Mouse (Mus musculus) hindbrain, embryonic 14.5 days (tissue): ENCODE measurements around the gene Arhgef9. TPM values are rescaled to one million over a fixed set of nuclear protein-coding genes. Genes with fewer than 3 reads are reported as not detected.
A peak's percentile ranks its signal among the peaks of the same experiment; 100 is the strongest.

Source experiments
- ATAC-seq: fragments of 200-750 bp; cut with Nextera tagmentation; 2 replicates; pipeline ENCODE4 v1.8.0; 2017; ENCODE audit warnings: moderate number of reproducible peaks, mild to moderate bottlenecking, moderate TSS enrichment, moderate library complexity; ENCODE audit not compliant: low FRiP score
- DNase-seq: peaks from one replicate; pipeline ENCODE4 v3.0.0-alpha.2; 2015; ENCODE audit warnings: low spot score
- H3K27ac ChIP-seq: fragments of 300-500 bp; sonication (generic); 2 replicates; pipeline ENCODE4 v1.5.1; 2014; ENCODE audit warnings: mild to moderate bottlenecking, moderate library complexity
- H3K27me3 ChIP-seq: fragments of 300-500 bp; sonication (generic); 2 replicates; pipeline ENCODE4 v1.6.1; 2014; ENCODE audit warnings: mild to moderate bottlenecking, low read length, mixed read lengths; ENCODE audit not compliant: control insufficient read depth, insufficient read depth
- H3K36me3 ChIP-seq: fragments of 300-500 bp; sonication (generic); replicated peaks from 2 replicates; pipeline ENCODE4 v1.6.1; 2014; ENCODE audit not compliant: control insufficient read depth, insufficient read depth
- H3K4me1 ChIP-seq: fragments of 300-500 bp; sonication (generic); replicated peaks from 2 replicates; pipeline ENCODE4 v1.6.1; 2014; ENCODE audit warnings: antibody characterized with exemption, low read length, mixed read lengths; ENCODE audit not compliant: control insufficient read depth, insufficient read depth
- H3K4me2 ChIP-seq: fragments of 300-500 bp; sonication (generic); replicated peaks from 2 replicates; pipeline ENCODE4 v1.6.1; 2014; ENCODE audit warnings: mild to moderate bottlenecking, moderate library complexity
- H3K4me3 ChIP-seq: fragments of 300-500 bp; sonication (generic); replicated peaks from 2 replicates; pipeline ENCODE4 v1.5.1; 2014; ENCODE audit warnings: mild to moderate bottlenecking, low read length
- H3K9ac ChIP-seq: fragments of 300-500 bp; sonication (generic); 2 replicates; pipeline ENCODE4 v1.6.1; 2014
- H3K9me3 ChIP-seq: fragments of 300-500 bp; sonication (generic); 2 replicates; pipeline ENCODE4 v1.6.1; 2016; ENCODE audit warnings: low read length; ENCODE audit not compliant: control insufficient read depth
- WGBS: fragments of 180-500 bp; shearing (Covaris S2); extraction: QIAGEN DNeasy Blood & Tissue Kit; methylation state at CpG from one replicate; pipeline ENCODE4 v1.1.7; 2014; 5-methylcytosine and 5-hydroxymethylcytosine counted together
- polyA plus RNA-seq: library from polyadenylated mRNA; unstranded; fragments of >200 nt; fragmentation: Nextera tagmentation; extraction: Ambion mirVana; gene quantifications from 2 replicates; pipeline ENCODE4 v1.2.1, GENCODE M21; 2014

The Arhgef9 gene
- 39.6 and 44.9 TPM in 2 replicates for polyA plus RNA-seq

DNA sequence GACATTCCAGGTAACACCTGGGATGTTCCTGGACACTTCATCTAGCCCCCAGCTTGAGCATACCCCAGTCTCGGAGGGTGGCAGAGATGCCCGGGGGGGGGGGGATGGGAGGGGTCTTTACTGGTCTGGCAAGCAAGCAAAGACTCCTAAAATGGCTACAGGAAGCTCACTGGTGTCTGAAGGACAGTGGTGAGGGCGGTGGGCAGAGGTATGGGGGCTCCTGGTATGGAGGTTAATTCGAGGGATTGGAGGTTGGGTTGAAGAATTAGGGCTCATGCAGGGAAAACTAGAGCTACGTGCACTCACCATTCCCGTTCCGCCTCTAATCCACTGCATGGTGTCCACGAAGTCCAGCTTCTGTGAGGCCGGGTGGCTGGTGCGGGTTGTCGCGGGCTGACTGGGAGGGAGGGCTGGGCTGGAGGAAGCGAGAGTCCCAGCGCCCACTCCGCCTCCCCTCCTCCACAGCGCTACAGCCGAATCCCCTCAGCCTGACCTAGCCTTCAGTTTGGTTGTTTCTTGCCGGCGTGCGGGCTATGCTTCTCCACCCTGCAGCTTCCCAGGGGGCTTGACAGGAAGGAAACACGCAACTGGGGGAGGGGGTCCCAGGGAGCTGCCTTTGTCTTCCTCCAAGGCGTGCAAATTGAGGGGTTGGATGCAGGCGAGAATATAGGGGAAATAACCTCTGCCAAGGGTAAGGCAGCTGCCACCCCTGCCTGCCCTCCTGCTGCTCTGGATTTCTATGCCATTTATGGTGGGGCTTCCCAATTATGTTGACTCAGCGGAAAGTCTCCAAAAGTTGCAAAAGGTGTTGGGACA is at the start of gene Arhgef9:
Gene Arhgef9 (minus strand): TSS at position 753 of the 816 bp plus-strand sequence.
- ATAC-seq, result peak; percentile 88
- DNase-seq, result peak; percentile 27
- Histone ChIP-seq H3K27ac (peak within 1 kb of the TSS; percentile 82), H3K36me3 (no peaks in the 10 kb centered on the region), H3K4me3 (peak within 1 kb of the TSS; percentile 42), H3K9ac (peak within 1 kb of the TSS; percentile 68), H3K4me2 (peak within 1 kb of the TSS; percentile 66), H3K9me3 (no peaks in the 10 kb centered on the region), H3K4me1 (0 out of 2 replicates have a peak, but pooled peaks cover 5% of the 10 kb centered on the region), H3K27me3 (no peaks in the 10 kb centered on the region)
- WGBS, result 26% methylated on average over 15 of the region's 24 CpGs

GRCm38 (mm10) chrX:95238896-95239295 is 42.2 kb upstream of the Arhgef9 start:
- no peak overlapping the region for H3K9ac ChIP-seq
- no peak overlapping the region for H3K4me3 ChIP-seq
- H3K4me1 ChIP-seq, result no peaks in the 10 kb centered on the region
- DNase-seq (no peak), ATAC-seq (peak; percentile 70; the same call in 1 of the 2 replicates)
- H3K27ac ChIP-seq, result no peak overlapping the region
- no peaks in the 10 kb centered on the region for H3K36me3 ChIP-seq
- no peaks in the 10 kb centered on the region for H3K9me3 ChIP-seq
- no peak overlapping the region for H3K4me2 ChIP-seq
- no peaks in the 10 kb centered on the region for H3K27me3 ChIP-seq

DNA sequence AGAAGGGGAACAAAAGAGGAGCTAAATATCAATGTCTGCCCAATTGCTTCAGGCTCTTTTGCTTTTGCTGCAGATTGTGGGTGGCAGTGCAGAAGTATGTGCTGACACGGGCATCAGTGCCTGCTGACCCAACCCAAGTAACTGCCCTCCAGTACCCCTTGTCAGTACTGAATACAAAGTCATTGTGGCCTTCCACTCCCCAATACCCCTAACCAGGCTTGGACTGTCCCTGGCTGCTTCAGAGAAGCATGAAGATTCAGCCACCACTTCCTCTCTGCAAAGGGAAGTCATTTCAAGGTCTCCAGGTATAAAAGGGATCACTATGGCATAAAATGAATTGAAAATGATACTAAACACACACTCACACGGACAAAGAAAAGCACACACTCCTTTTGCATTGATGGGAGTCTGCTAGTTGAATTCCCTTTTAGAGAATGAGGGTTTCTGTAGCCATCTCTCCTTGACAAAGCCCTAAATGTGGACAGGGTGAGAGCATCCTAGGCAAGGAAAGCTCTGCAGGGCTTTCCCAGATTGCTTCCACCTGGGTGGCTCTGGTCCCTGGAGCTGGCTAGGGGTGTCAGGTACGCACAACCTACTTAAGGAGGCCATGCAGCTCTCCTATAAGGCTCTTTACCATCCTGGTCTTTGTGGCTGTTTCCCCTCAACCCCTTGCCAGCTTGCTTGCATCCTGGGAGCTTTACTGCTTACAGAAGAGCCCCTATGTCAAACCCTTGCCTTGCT is 1.1 kb downstream of the Arhgef9 start:
- no peaks in the 10 kb centered on the region for H3K27me3 ChIP-seq
- DNase-seq, result no peak
- peak; percentile 44; the same call in 1 of the 2 replicates for ATAC-seq
- no peaks in the 10 kb centered on the region for H3K9me3 ChIP-seq
- H3K4me1 ChIP-seq, result 0 out of 2 replicates have a peak, but pooled peaks cover 5% of the 10 kb centered on the region
- H3K27ac ChIP-seq, result peak overlapping the region; percentile 82
- H3K36me3 ChIP-seq, result no peaks in the 10 kb centered on the region
- 34% methylated on average over 3 of the region's 3 CpGs for WGBS
- peak overlapping the region; percentile 42 for H3K4me3 ChIP-seq
- H3K4me2 ChIP-seq, result peak overlapping the region; percentile 66
- H3K9ac ChIP-seq, result peak overlapping the region; percentile 68

DNA sequence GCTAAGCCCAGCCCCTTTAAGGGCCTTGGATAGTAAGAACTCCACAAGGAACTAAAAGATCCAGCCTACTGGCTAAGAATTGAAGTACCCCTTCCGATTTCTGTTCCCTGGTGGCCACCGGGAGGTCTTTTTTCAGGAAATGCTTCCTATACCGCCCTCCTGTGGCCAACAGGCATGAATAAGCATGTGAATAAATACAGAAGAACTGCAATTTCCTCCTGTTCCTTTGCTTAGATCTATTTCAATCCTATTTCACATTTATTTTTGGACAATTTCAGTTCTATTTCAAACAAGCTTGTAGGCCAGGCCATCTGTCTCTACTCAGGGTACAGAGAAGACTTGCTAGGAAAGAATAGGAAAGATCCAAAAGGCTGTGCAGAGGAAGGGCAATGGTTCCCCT is 20.7 kb downstream of the Arhgef9 start:
- Histone ChIP-seq H3K27me3 (0 out of 2 replicates have a peak, but pooled peaks cover 7% of the 10 kb centered on the region), H3K27ac (no peak overlapping the region), H3K9ac (no peak overlapping the region), H3K4me2 (no peak overlapping the region), H3K4me3 (no peak overlapping the region), H3K9me3 (no peaks in the 10 kb centered on the region), H3K4me1 (no peaks in the 10 kb centered on the region), H3K36me3 (no peaks in the 10 kb centered on the region)
- ATAC-seq, result no peak
- DNase-seq, result peak; percentile 40
- 25% methylated on average over 3 of the region's 3 CpGs for WGBS

GRCm38 (mm10) chrX:95166317-95166716 is 30.3 kb downstream of the Arhgef9 start:
- H3K9me3 ChIP-seq, result no peaks in the 10 kb centered on the region
- H3K27me3 ChIP-seq, result 0 out of 2 replicates have a peak, but pooled peaks cover 6% of the 10 kb centered on the region
- H3K4me2 ChIP-seq, result peak overlapping the region; percentile 72
- H3K4me1 ChIP-seq, result peaks cover 15% of the 10 kb centered on the region
- 15% methylated on average over 16 of the region's 16 CpGs for WGBS
- peak overlapping the region; percentile 74 for H3K9ac ChIP-seq
- DNase-seq (peak; percentile 84), ATAC-seq (peak; percentile 100)
- H3K27ac ChIP-seq, result peak overlapping the region; percentile 92
- H3K4me3 ChIP-seq, result peak overlapping the region; percentile 47
- H3K36me3 ChIP-seq, result no peaks in the 10 kb centered on the region

DNA sequence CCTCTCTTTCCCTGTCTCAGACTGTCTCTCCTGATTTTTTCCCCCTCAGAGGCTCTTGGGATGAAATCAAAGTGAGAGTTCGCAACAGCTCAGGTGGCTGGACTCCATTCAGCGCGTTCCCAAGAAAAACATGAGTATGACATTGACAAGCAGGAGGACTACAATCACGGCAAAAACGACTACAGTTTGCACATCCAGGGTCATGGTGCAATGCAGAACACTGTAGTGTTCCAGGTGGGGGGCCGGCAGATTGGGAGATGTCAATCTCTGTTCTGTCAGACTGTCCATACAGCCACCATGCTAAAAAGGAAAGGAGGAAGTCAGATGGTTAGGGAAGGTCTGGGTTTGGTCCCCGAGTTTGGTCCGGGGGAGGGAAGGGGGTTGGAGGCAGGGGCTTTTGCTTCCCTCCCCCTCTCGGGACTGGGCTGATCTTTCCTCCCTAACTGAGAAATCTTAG is 31.0 kb downstream of the Arhgef9 start:
- no peaks in the 10 kb centered on the region for H3K36me3 ChIP-seq
- H3K4me3 ChIP-seq, result peak overlapping the region; percentile 47
- 24% methylated on average over 9 of the region's 9 CpGs for WGBS
- no peaks in the 10 kb centered on the region for H3K9me3 ChIP-seq
- peak overlapping the region; percentile 72 for H3K4me2 ChIP-seq
- peaks cover 15% of the 10 kb centered on the region for H3K4me1 ChIP-seq
- H3K9ac ChIP-seq, result peak overlapping the region; percentile 74
- H3K27me3 ChIP-seq, result 0 out of 2 replicates have a peak, but pooled peaks cover under 1% of the 10 kb centered on the region
- peak overlapping the region; percentile 92 for H3K27ac ChIP-seq
- ATAC-seq, result peak; percentile 42
- DNase-seq, result no peak

GRCm38 (mm10) chrX:95164140-95164539 is 32.5 kb downstream of the Arhgef9 start:
- Histone ChIP-seq H3K9ac (peak overlapping the region; percentile 20; the same call in 1 of the 2 replicates), H3K4me1 (peaks cover 15% of the 10 kb centered on the region), H3K27me3 (no peaks in the 10 kb centered on the region), H3K36me3 (no peaks in the 10 kb centered on the region), H3K27ac (no peak overlapping the region), H3K4me3 (peak overlapping the region; percentile 8; the same call in 1 of the 2 replicates), H3K4me2 (peak overlapping the region; percentile 72), H3K9me3 (no peaks in the 10 kb centered on the region)
- DNase-seq, result no peak
- no peak for ATAC-seq
- WGBS, result 59% methylated on average over 6 of the region's 6 CpGs

- Histone ChIP-seq H3K4me2 (peak overlapping the region; percentile 72), H3K4me1 (peaks cover 15% of the 10 kb centered on the region), H3K9ac (0 out of 2 replicates have a peak overlapping the region, but pooled peaks have one; percentile 20), H3K4me3 (peak overlapping the region; percentile 8; the same call in 1 of the 2 replicates), H3K9me3 (no peaks in the 10 kb centered on the region), H3K27ac (no peak overlapping the region), H3K36me3 (no peaks in the 10 kb centered on the region), H3K27me3 (no peaks in the 10 kb centered on the region)
- ATAC-seq (no peak), DNase-seq (no peak)
Observed at GRCm38 (mm10) chrX:95163452-95163851, 33.2 kb downstream of the Arhgef9 start.

DNA sequence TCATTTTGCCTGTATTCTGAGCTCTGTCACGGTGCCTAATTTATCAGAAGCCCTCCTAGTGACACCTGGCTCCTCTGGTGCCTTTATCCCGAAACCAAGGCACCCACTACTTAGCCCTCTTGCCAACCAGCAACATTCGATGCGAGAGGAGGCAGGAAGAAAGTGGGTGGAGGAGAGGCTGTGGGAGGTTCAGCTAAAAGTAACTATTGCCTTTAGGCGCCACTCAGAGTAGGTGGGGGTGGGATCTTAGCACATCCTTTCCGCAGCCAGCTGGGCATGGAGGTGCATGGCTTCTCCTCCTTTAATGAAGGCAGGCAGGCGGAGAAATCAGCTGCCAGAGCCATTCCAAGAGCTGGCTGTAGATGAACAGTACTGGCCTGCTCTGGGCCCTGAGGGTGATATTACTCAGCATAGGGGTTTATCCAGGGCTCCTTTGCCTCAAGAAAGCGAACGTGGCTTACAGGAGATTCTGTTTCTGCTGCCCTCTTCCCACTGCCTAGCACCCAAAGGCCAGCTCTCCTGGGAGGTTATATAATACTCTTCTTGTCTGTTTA is 39.7 kb downstream of the Arhgef9 start:
- H3K27me3 ChIP-seq, result no peaks in the 10 kb centered on the region
- no peak for ATAC-seq
- H3K4me2 ChIP-seq, result no peak overlapping the region
- H3K27ac ChIP-seq, result no peak overlapping the region
- no peak for DNase-seq
- H3K4me1 ChIP-seq, result no peaks in the 10 kb centered on the region
- 45% methylated on average over 9 of the region's 9 CpGs for WGBS
- no peaks in the 10 kb centered on the region for H3K36me3 ChIP-seq
- H3K4me3 ChIP-seq, result no peak overlapping the region
- H3K9me3 ChIP-seq, result no peaks in the 10 kb centered on the region
- no peak overlapping the region for H3K9ac ChIP-seq
